Mouse (Mus musculus) thymus, adult 2 months (tissue): ENCODE measurements at regions not wholly inside any gene's neighbourhood (a gene's known extent, or its start where the extent isn't known, plus 50 kb on each side); places are given as distances from the start of the nearest gene placed in this dataset.

Source experiments
- DNase-seq: peaks from one replicate; pipeline ENCODE4 v3.0.0; 2021
- H3K27ac ChIP-seq: fragments of 200-500 bp; 2 replicates; pipeline ENCODE4 v1.5.1; 2012; ENCODE audit warnings: low read length, control low read depth; ENCODE audit not compliant: control insufficient read depth, insufficient read depth
- H3K27me3 ChIP-seq: fragments of 200-500 bp; 2 replicates; pipeline ENCODE4 v1.6.1; 2012; ENCODE audit warnings: mild to moderate bottlenecking, low read length, moderate library complexity, mixed read lengths; ENCODE audit not compliant: control insufficient read depth, insufficient read depth
- H3K36me3 ChIP-seq: fragments of 200-500 bp; 2 replicates; pipeline ENCODE4 v1.6.1; 2012; ENCODE audit warnings: mild to moderate bottlenecking, low read length, moderate library complexity; ENCODE audit not compliant: control insufficient read depth, insufficient read depth
- H3K4me1 ChIP-seq: fragments of 200-500 bp; replicated peaks from 2 replicates; pipeline ENCODE4 v1.6.1; 2012; ENCODE audit warnings: low read length; ENCODE audit not compliant: control insufficient read depth, insufficient read depth
- H3K4me3 ChIP-seq: fragments of 200-500 bp; 2 replicates; pipeline ENCODE4 v1.5.1; 2012; ENCODE audit warnings: mild to moderate bottlenecking, low read length, control low read depth, moderate library complexity; ENCODE audit not compliant: control insufficient read depth, insufficient read depth
- CTCF ChIP-seq: fragments of 200-500 bp; IDR thresholded peaks from 2 replicates; pipeline ENCODE4 v1.5.1; 2012; ENCODE audit warnings: mild to moderate bottlenecking, control low read depth, low read length, moderate library complexity, borderline replicate concordance; ENCODE audit not compliant: control insufficient read depth, poor library complexity, insufficient read depth; ENCODE audit errors: extremely low read depth
- POLR2A ChIP-seq: fragments of 200-500 bp; IDR thresholded peaks from 2 replicates; pipeline ENCODE4 v1.6.1; 2012; ENCODE audit warnings: mild to moderate bottlenecking, low read length, control low read depth, moderate library complexity; ENCODE audit not compliant: control insufficient read depth, poor library complexity, insufficient read depth; ENCODE audit errors: extremely low read depth
- WGBS: fragments of 180-500 bp; shearing (Covaris S2); methylation state at CpG from one replicate; pipeline ENCODE4 v1.1.7; 2018; 5-methylcytosine and 5-hydroxymethylcytosine counted together

GRCm38 (mm10) chr12:106567116-106567515, 557.1 kb downstream of the Vrk1 start:
- 85% methylated on average over 5 of the region's 5 CpGs for WGBS
- no peak overlapping the region for H3K27ac ChIP-seq
- H3K36me3 ChIP-seq: no peaks in the 10 kb centered on the region
- DNase-seq: no peak
- TF ChIP-seq CTCF: no peak
- no peak for TF ChIP-seq POLR2A
- no peaks in the 10 kb centered on the region for H3K27me3 ChIP-seq
- no peak overlapping the region for H3K4me3 ChIP-seq
- peaks cover 12% of the 10 kb centered on the region for H3K4me1 ChIP-seq

- Histone ChIP-seq H3K36me3 (no peaks in the 10 kb centered on the region), H3K27me3 (no peaks in the 10 kb centered on the region), H3K4me3 (no peak overlapping the region), H3K4me1 (peaks cover 19% of the 10 kb centered on the region), H3K27ac (no peak overlapping the region)
- TF ChIP-seq POLR2A (no peak), CTCF (no peak)
- no peak for DNase-seq
- WGBS: 96% methylated on average over 10 of the region's 10 CpGs
Observed at GRCm38 (mm10) chr12:106568541-106569085, 558.6 kb downstream of the Vrk1 start.

GRCm38 (mm10) chr12:106572956-106573355, 562.9 kb downstream of the Vrk1 start:
- 28% methylated on average over 5 of the region's 5 CpGs for WGBS

GRCm38 (mm10) chr12:106582760-106583159, 572.7 kb downstream of the Vrk1 start:
- no peak overlapping the region for H3K27ac ChIP-seq
- 46% methylated on average over 9 of the region's 9 CpGs for WGBS
- TF ChIP-seq POLR2A: no peak
- no peak for TF ChIP-seq CTCF

More at GRCm38 (mm10) chr12:106572956-106573355, 562.9 kb downstream of the Vrk1 start:
- peaks cover 7% of the 10 kb centered on the region for H3K4me1 ChIP-seq
- no peak overlapping the region for H3K27ac ChIP-seq
- DNase-seq: peak; percentile 47
- TF ChIP-seq POLR2A (no peak), CTCF (no peak)
- no peaks in the 10 kb centered on the region for H3K36me3 ChIP-seq
- H3K4me3 ChIP-seq: no peak overlapping the region
- H3K27me3 ChIP-seq: no peaks in the 10 kb centered on the region

GRCm38 (mm10) chr12:106585626-106586025, 575.6 kb downstream of the Vrk1 start:
- peaks cover 31% of the 10 kb centered on the region for H3K4me1 ChIP-seq
- TF ChIP-seq POLR2A: no peak
- no peak for TF ChIP-seq CTCF
- no peak overlapping the region for H3K27ac ChIP-seq
- DNase-seq: no peak
- no peaks in the 10 kb centered on the region for H3K36me3 ChIP-seq
- 52% methylated on average over 5 of the region's 5 CpGs for WGBS
- no peaks in the 10 kb centered on the region for H3K27me3 ChIP-seq
- no peak overlapping the region for H3K4me3 ChIP-seq

More at GRCm38 (mm10) chr12:106582760-106583159, 572.7 kb downstream of the Vrk1 start:
- no peak overlapping the region for H3K4me3 ChIP-seq
- peaks cover 31% of the 10 kb centered on the region for H3K4me1 ChIP-seq
- no peaks in the 10 kb centered on the region for H3K36me3 ChIP-seq
- DNase-seq: no peak
- no peaks in the 10 kb centered on the region for H3K27me3 ChIP-seq

GRCm38 (mm10) chr12:106592686-106593085, 582.7 kb downstream of the Vrk1 start:
- no peak for TF ChIP-seq POLR2A
- TF ChIP-seq CTCF: no peak
- Histone ChIP-seq H3K36me3 (no peaks in the 10 kb centered on the region), H3K27ac (no peak overlapping the region), H3K27me3 (no peaks in the 10 kb centered on the region), H3K4me1 (no peaks in the 10 kb centered on the region), H3K4me3 (no peak overlapping the region)
- no peak for DNase-seq
- 95% methylated on average over 9 of the region's 9 CpGs for WGBS

GRCm38 (mm10) chr12:106597636-106598035, 587.6 kb downstream of the Vrk1 start:
- 22% methylated on average over 12 of the region's 12 CpGs for WGBS
- TF ChIP-seq POLR2A (no peak), CTCF (no peak)
- DNase-seq: no peak
- Histone ChIP-seq H3K27me3 (no peaks in the 10 kb centered on the region), H3K4me1 (no peaks in the 10 kb centered on the region), H3K27ac (no peak overlapping the region), H3K4me3 (no peak overlapping the region), H3K36me3 (no peaks in the 10 kb centered on the region)
